Mouse (Mus musculus) heart, embryonic 10.5 days (tissue): ENCODE results near the gene Oaz2. TPM values are rescaled to one million over a fixed set of nuclear protein-coding genes. Genes with fewer than 3 reads are reported as not detected.
"Not testable (repeated sequence)": the region's sequence is repeated elsewhere in the genome, so short reads cannot be mapped to it uniquely, and the experiment has no call there.

Source experiments
- DNase-seq: peaks from one replicate; pipeline ENCODE4 v3.0.0-alpha.2; 2017; ENCODE audit warnings: low spot score
- H3K27ac ChIP-seq: fragments of 300-500 bp; sonication (generic); 2 replicates; pipeline ENCODE4 v1.5.1; 2016; ENCODE audit warnings: mild to moderate bottlenecking
- H3K27me3 ChIP-seq: fragments of 300-500 bp; sonication (generic); 2 replicates; pipeline ENCODE4 v1.6.1; 2016; ENCODE audit warnings: mild to moderate bottlenecking; ENCODE audit not compliant: poor library complexity, insufficient read depth, severe bottlenecking
- H3K36me3 ChIP-seq: fragments of 300-500 bp; sonication (generic); 2 replicates; pipeline ENCODE4 v1.6.1; 2016; ENCODE audit warnings: mild to moderate bottlenecking, moderate library complexity
- H3K4me1 ChIP-seq: fragments of 300-500 bp; sonication (generic); 2 replicates; pipeline ENCODE4 v1.6.1; 2016; ENCODE audit warnings: mild to moderate bottlenecking
- H3K4me3 ChIP-seq: fragments of 300-500 bp; sonication (generic); 2 replicates; pipeline ENCODE4 v1.5.1; 2016; ENCODE audit warnings: mild to moderate bottlenecking, moderate library complexity
- H3K9me3 ChIP-seq: fragments of 300-500 bp; sonication (generic); 2 replicates; pipeline ENCODE4 v1.6.1; 2016; ENCODE audit warnings: mild to moderate bottlenecking, moderate library complexity
- WGBS: fragments of 180-500 bp; shearing (Covaris S2); methylation state at CpG from one replicate; pipeline ENCODE4 v1.1.7; 2016; 5-methylcytosine and 5-hydroxymethylcytosine counted together
- polyA plus RNA-seq: library from polyadenylated mRNA; unstranded; fragments of >200 nt; fragmentation: Nextera tagmentation; extraction: Ambion mirVana; gene quantifications from 2 replicates; pipeline ENCODE4 v1.2.1, GENCODE M21; 2016

Gene Oaz2
- polyA plus RNA-seq, 1 experiment from 2014 or later = 288 TPM

- H3K4me3 ChIP-seq = no peak overlapping the region
- H3K36me3 ChIP-seq = peaks cover 19% of the 10 kb centered on the region
- no peaks in the 10 kb centered on the region for H3K27me3 ChIP-seq
- peaks cover 49% of the 10 kb centered on the region for H3K4me1 ChIP-seq
- no peaks in the 10 kb centered on the region for H3K9me3 ChIP-seq
- H3K27ac ChIP-seq = no peak overlapping the region
- 91% methylated on average over 2 of the region's 2 CpGs for WGBS
- DNase-seq = no peak
These were observed 13.8 kb downstream of the Oaz2 start for GRCm38 (mm10) chr9:65681634-65681940.

GRCm38 (mm10) chr9:65682183-65682582 is 14.4 kb downstream of the Oaz2 start:
- H3K9me3 ChIP-seq = no peaks in the 10 kb centered on the region
- peaks cover 46% of the 10 kb centered on the region for H3K4me1 ChIP-seq
- H3K27ac ChIP-seq = no peak overlapping the region
- 85% methylated on average over 3 of the region's 3 CpGs for WGBS
- H3K27me3 ChIP-seq = no peaks in the 10 kb centered on the region
- H3K36me3 ChIP-seq = peaks cover 25% of the 10 kb centered on the region
- H3K4me3 ChIP-seq = no peak overlapping the region
- DNase-seq = no peak

GRCm38 (mm10) chr9:65682994-65683393 is 15.2 kb downstream of the Oaz2 start:
- no peak overlapping the region for H3K27ac ChIP-seq
- H3K36me3 ChIP-seq = peaks cover 32% of the 10 kb centered on the region
- no peaks in the 10 kb centered on the region for H3K27me3 ChIP-seq
- no peak for DNase-seq
- WGBS = 85% methylated on average over 1 of the region's 1 CpGs
- H3K4me1 ChIP-seq = peaks cover 38% of the 10 kb centered on the region
- no peaks in the 10 kb centered on the region for H3K9me3 ChIP-seq
- H3K4me3 ChIP-seq = no peak overlapping the region

GRCm38 (mm10) chr9:65684704-65685103 is 16.9 kb downstream of the Oaz2 start:
- H3K27ac ChIP-seq = no peak overlapping the region
- no peaks in the 10 kb centered on the region for H3K9me3 ChIP-seq
- no peak overlapping the region for H3K4me3 ChIP-seq
- DNase-seq = no peak
- 86% methylated on average over 2 of the region's 2 CpGs for WGBS
- H3K27me3 ChIP-seq = no peaks in the 10 kb centered on the region
- peaks cover 21% of the 10 kb centered on the region for H3K4me1 ChIP-seq
- peaks cover 41% of the 10 kb centered on the region for H3K36me3 ChIP-seq

GRCm38 (mm10) chr9:65689869-65690268 is 22.1 kb downstream of the Oaz2 start:
- not testable (repeated sequence) for H3K4me3 ChIP-seq, DNase-seq, H3K27ac ChIP-seq, H3K27me3 ChIP-seq, H3K9me3 ChIP-seq, H3K4me1 ChIP-seq
- 78% methylated on average over 2 of the region's 2 CpGs for WGBS
- peaks cover 72% of the 10 kb centered on the region for H3K36me3 ChIP-seq

GRCm38 (mm10) chr9:65692466-65692865 is 24.7 kb downstream of the Oaz2 start:
- no peak overlapping the region for H3K4me3 ChIP-seq
- H3K4me1 ChIP-seq = peaks cover 19% of the 10 kb centered on the region; the same call in 1 of the 2 replicates
- H3K36me3 ChIP-seq = peaks cover 75% of the 10 kb centered on the region
- no peaks in the 10 kb centered on the region for H3K27me3 ChIP-seq
- DNase-seq = no peak
- WGBS = 55% methylated on average over 3 of the region's 3 CpGs
- no peaks in the 10 kb centered on the region for H3K9me3 ChIP-seq
- H3K27ac ChIP-seq = peak overlapping the region; percentile 47; the same call in 1 of the 2 replicates

- WGBS = 47% methylated on average over 5 of the region's 5 CpGs
These were observed 25.3 kb downstream of the Oaz2 start for GRCm38 (mm10) chr9:65692959-65693603.

GRCm38 (mm10) chr9:65695646-65696045 is 27.8 kb downstream of the Oaz2 start:
- Histone ChIP-seq H3K27me3 (no peaks in the 10 kb centered on the region), H3K9me3 (no peaks in the 10 kb centered on the region), H3K4me1 (peaks cover 19% of the 10 kb centered on the region; the same call in 1 of the 2 replicates), H3K36me3 (peaks cover 83% of the 10 kb centered on the region), H3K4me3 (no peak overlapping the region), H3K27ac (no peak overlapping the region)
- 71% methylated on average over 3 of the region's 3 CpGs for WGBS
- DNase-seq = no peak

More at GRCm38 (mm10) chr9:65692959-65693603, 25.3 kb downstream of the Oaz2 start:
- Histone ChIP-seq H3K27ac (no peak overlapping the region), H3K27me3 (no peaks in the 10 kb centered on the region), H3K4me3 (no peak overlapping the region), H3K4me1 (peaks cover 19% of the 10 kb centered on the region; the same call in 1 of the 2 replicates), H3K36me3 (peaks cover 75% of the 10 kb centered on the region), H3K9me3 (no peaks in the 10 kb centered on the region)
- no peak for DNase-seq

- Histone ChIP-seq H3K4me3 (no peak overlapping the region), H3K27me3 (no peaks in the 10 kb centered on the region), H3K9me3 (no peaks in the 10 kb centered on the region), H3K27ac (peak overlapping the region; percentile 29; the same call in 1 of the 2 replicates), H3K4me1 (peaks cover 19% of the 10 kb centered on the region; the same call in 1 of the 2 replicates), H3K36me3 (peaks cover 87% of the 10 kb centered on the region)
- no peak for DNase-seq
These were observed 28.5 kb downstream of the Oaz2 start for GRCm38 (mm10) chr9:65696337-65696736.

GRCm38 (mm10) chr9:65697356-65697755 is 29.6 kb downstream of the Oaz2 start:
- H3K36me3 ChIP-seq = peaks cover 90% of the 10 kb centered on the region
- WGBS = 88% methylated on average over 7 of the region's 7 CpGs
- H3K4me3 ChIP-seq = no peak overlapping the region
- peaks cover 19% of the 10 kb centered on the region; the same call in 1 of the 2 replicates for H3K4me1 ChIP-seq
- H3K27ac ChIP-seq = no peak overlapping the region
- H3K27me3 ChIP-seq = no peaks in the 10 kb centered on the region
- no peak for DNase-seq
- no peaks in the 10 kb centered on the region for H3K9me3 ChIP-seq

- no peak for DNase-seq
- H3K4me3 ChIP-seq = no peak overlapping the region
- peaks cover 93% of the 10 kb centered on the region for H3K36me3 ChIP-seq
- no peak overlapping the region for H3K27ac ChIP-seq
- H3K9me3 ChIP-seq = no peaks in the 10 kb centered on the region
- H3K27me3 ChIP-seq = no peaks in the 10 kb centered on the region
- peaks cover 13% of the 10 kb centered on the region; the same call in 1 of the 2 replicates for H3K4me1 ChIP-seq
These were observed 30.2 kb downstream of the Oaz2 start for GRCm38 (mm10) chr9:65697992-65698391.

GRCm38 (mm10) chr9:65700504-65700903 is 32.7 kb downstream of the Oaz2 start:
- H3K4me1 ChIP-seq = peaks cover 19% of the 10 kb centered on the region; the same call in 1 of the 2 replicates
- H3K4me3 ChIP-seq = no peak overlapping the region
- H3K9me3 ChIP-seq = no peaks in the 10 kb centered on the region
- peaks cover 94% of the 10 kb centered on the region for H3K36me3 ChIP-seq
- no peaks in the 10 kb centered on the region for H3K27me3 ChIP-seq
- DNase-seq = no peak
- WGBS = 84% methylated on average over 6 of the region's 6 CpGs
- no peak overlapping the region for H3K27ac ChIP-seq

- H3K4me3 ChIP-seq = no peak overlapping the region
- no peaks in the 10 kb centered on the region for H3K27me3 ChIP-seq
- 0 out of 2 replicates have a peak, but pooled peaks cover 6% of the 10 kb centered on the region for H3K4me1 ChIP-seq
- 86% methylated on average over 9 of the region's 9 CpGs for WGBS
- DNase-seq = no peak
- no peak overlapping the region for H3K27ac ChIP-seq
- H3K36me3 ChIP-seq = peaks cover 89% of the 10 kb centered on the region
- no peaks in the 10 kb centered on the region for H3K9me3 ChIP-seq
These were observed 34.5 kb downstream of the Oaz2 start for GRCm38 (mm10) chr9:65702286-65702685.

- Histone ChIP-seq H3K27ac (no peak overlapping the region), H3K36me3 (peaks cover 82% of the 10 kb centered on the region), H3K4me3 (no peak overlapping the region), H3K4me1 (0 out of 2 replicates have a peak, but pooled peaks cover 6% of the 10 kb centered on the region), H3K27me3 (no peaks in the 10 kb centered on the region), H3K9me3 (no peaks in the 10 kb centered on the region)
- WGBS = 63% methylated on average over 7 of the region's 7 CpGs
- DNase-seq = no peak
These were observed 35.4 kb downstream of the Oaz2 start for GRCm38 (mm10) chr9:65703241-65703640.
